Mouse (Mus musculus) hindbrain, embryonic 16.5 days (tissue): ENCODE results near the gene Rnf166. TPM values are rescaled to one million over a fixed set of nuclear protein-coding genes. Genes with fewer than 3 reads are reported as not detected.

Source experiments
- ATAC-seq: fragments of 200-750 bp; cut with Nextera tagmentation; 2 replicates; pipeline ENCODE4 v1.8.0; 2017; ENCODE audit warnings: moderate TSS enrichment, moderate library complexity
- H3K27ac ChIP-seq: fragments of 300-500 bp; sonication (generic); 2 replicates; pipeline ENCODE4 v1.5.1; 2014; ENCODE audit warnings: low read depth, mild to moderate bottlenecking, control low read depth, low read length, moderate library complexity
- H3K27me3 ChIP-seq: fragments of 300-500 bp; sonication (generic); replicated peaks from 2 replicates; pipeline ENCODE4 v1.6.1; 2014; ENCODE audit warnings: low read length; ENCODE audit not compliant: control insufficient read depth, insufficient read depth
- H3K36me3 ChIP-seq: fragments of 300-500 bp; sonication (generic); 2 replicates; pipeline ENCODE4 v1.6.1; 2014; ENCODE audit warnings: mild to moderate bottlenecking, low read length, moderate library complexity, mixed read lengths; ENCODE audit not compliant: control insufficient read depth, insufficient read depth
- H3K4me1 ChIP-seq: fragments of 300-500 bp; sonication (generic); 2 replicates; pipeline ENCODE4 v1.6.1; 2014; ENCODE audit warnings: low read depth, low read length; ENCODE audit not compliant: control insufficient read depth, insufficient read depth
- H3K4me2 ChIP-seq: fragments of 300-500 bp; sonication (generic); 2 replicates; pipeline ENCODE4 v1.6.1; 2014; ENCODE audit warnings: mild to moderate bottlenecking, low read length, control low read depth, moderate library complexity
- H3K4me3 ChIP-seq: fragments of 300-500 bp; sonication (generic); 2 replicates; pipeline ENCODE4 v1.5.1; 2014; ENCODE audit warnings: mild to moderate bottlenecking, low read length, control low read depth, moderate library complexity
- H3K9ac ChIP-seq: fragments of 300-500 bp; sonication (generic); 2 replicates; pipeline ENCODE4 v1.6.1; 2014; ENCODE audit warnings: low read depth, mild to moderate bottlenecking, control low read depth, low read length, moderate library complexity
- H3K9me3 ChIP-seq: fragments of 300-500 bp; sonication (generic); 2 replicates; pipeline ENCODE4 v1.6.1; 2014; ENCODE audit warnings: mild to moderate bottlenecking, low read length, moderate library complexity; ENCODE audit not compliant: control insufficient read depth
- whole genome bisulfite sequencing: fragments of 180-500 bp; shearing (Covaris S2); extraction: QIAGEN DNeasy Blood & Tissue Kit; methylation state at CpG from one replicate; pipeline ENCODE4 v1.1.7; 2014; 5-methylcytosine and 5-hydroxymethylcytosine counted together
- polyA plus RNA-seq: library from polyadenylated mRNA; unstranded; fragments of >200 nt; fragmentation: Nextera tagmentation; extraction: Ambion mirVana; gene quantifications from 2 replicates; pipeline ENCODE4 v1.2.1, GENCODE M21; 2015

Rnf166 gene
- polyA plus RNA-seq, 1 experiment from 2014 or later = 30.9 TPM

DNA sequence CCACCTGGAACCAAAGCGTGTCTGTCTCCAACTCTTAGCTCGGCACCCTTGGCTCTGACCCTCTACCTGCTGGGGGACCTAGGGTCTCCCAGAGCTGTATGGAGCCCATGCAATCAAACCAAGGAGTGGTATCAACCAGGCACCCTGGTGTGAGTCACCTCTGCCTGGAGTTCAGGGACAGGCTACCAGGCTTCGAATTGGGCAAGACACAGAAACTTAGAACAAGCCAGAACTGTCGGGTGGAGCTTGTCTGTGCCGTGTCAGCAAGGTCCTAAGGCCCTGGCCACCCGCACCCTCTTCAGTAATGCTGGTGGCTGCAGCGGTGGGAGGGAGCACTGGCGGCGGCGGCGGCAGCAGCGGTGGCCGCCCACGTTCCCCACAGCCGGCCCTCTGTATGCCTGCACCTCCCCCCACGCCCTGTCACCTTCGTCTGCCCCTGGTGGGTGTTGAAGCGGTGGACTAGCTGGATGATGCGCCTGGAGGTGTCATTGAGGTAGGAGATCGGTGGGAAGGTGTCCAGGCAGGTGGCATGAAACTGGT, 39.2 kb downstream of the Rnf166 start:
- H3K27me3 ChIP-seq = peaks cover 6% of the 10 kb centered on the region

DNA sequence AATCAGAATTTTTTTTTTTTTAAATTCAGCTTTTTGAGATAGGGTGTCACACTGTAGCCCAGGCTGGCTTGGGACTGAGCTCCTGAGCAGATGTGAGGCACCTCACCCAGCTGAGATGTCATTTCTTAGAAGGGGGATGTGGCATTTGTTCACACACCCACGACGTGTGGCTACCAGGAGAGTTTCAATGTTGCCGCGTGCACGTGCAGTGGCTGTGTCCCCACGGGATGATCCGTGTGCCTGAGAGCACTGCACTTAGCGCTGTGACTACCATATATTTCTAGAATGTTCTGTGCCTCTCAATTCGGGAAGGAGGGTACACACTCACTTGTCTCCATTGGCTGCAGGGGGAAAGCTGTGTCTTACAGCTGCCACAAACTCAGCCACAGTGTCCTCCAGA, 39.7 kb downstream of the Rnf166 start:
- no peak overlapping the region for H3K4me3 ChIP-seq
- peaks cover 6% of the 10 kb centered on the region for H3K27me3 ChIP-seq
- H3K9me3 ChIP-seq = peaks cover 3% of the 10 kb centered on the region; the same call in 1 of the 2 replicates
- ATAC-seq = no peak
- no peak overlapping the region for H3K4me2 ChIP-seq
- 96% methylated on average over 9 of the region's 9 CpGs for WGBS
- no peak overlapping the region for H3K27ac ChIP-seq
- no peak overlapping the region for H3K9ac ChIP-seq
- H3K4me1 ChIP-seq = peaks cover 7% of the 10 kb centered on the region
- H3K36me3 ChIP-seq = peaks cover 40% of the 10 kb centered on the region

More for the DNA sequence above, 39.2 kb downstream of the Rnf166 start:
- WGBS = 89% methylated on average over 17 of the region's 20 CpGs
- H3K4me1 ChIP-seq = peaks cover 11% of the 10 kb centered on the region
- no peak overlapping the region for H3K4me2 ChIP-seq
- H3K9ac ChIP-seq = no peak overlapping the region
- peaks cover 3% of the 10 kb centered on the region; the same call in 1 of the 2 replicates for H3K9me3 ChIP-seq
- H3K4me3 ChIP-seq = no peak overlapping the region
- no peak for ATAC-seq
- no peak overlapping the region for H3K27ac ChIP-seq
- H3K36me3 ChIP-seq = peaks cover 40% of the 10 kb centered on the region

DNA sequence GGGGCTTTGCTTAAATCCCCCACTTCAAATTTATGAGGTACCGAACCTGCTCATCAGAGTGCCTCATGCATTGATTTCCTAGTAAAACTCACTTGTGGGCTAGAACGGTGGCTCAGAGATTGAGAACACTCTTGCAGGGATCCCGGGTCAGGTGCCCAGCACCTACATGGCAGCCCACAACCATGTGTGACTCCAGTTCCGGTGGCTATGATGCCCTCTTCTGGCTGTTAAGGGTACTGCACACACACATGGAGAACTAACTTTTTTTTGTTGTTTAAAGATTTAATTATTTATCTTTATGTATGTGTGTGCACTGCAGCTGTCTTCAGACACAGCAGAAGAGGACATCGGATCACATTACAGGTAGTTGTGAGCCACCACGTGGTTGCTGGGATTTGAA, 40.5 kb downstream of the Rnf166 start:
- 91% methylated on average over 6 of the region's 6 CpGs for whole genome bisulfite sequencing
- H3K27me3 ChIP-seq = peaks cover 6% of the 10 kb centered on the region
- no peak overlapping the region for H3K4me2 ChIP-seq
- peaks cover 3% of the 10 kb centered on the region; the same call in 1 of the 2 replicates for H3K9me3 ChIP-seq
- no peak overlapping the region for H3K4me3 ChIP-seq
- H3K9ac ChIP-seq = no peak overlapping the region
- no peak overlapping the region for H3K27ac ChIP-seq
- peaks cover 40% of the 10 kb centered on the region for H3K36me3 ChIP-seq
- no peak for ATAC-seq
- peaks cover 7% of the 10 kb centered on the region; the same call in 1 of the 2 replicates for H3K4me1 ChIP-seq

DNA sequence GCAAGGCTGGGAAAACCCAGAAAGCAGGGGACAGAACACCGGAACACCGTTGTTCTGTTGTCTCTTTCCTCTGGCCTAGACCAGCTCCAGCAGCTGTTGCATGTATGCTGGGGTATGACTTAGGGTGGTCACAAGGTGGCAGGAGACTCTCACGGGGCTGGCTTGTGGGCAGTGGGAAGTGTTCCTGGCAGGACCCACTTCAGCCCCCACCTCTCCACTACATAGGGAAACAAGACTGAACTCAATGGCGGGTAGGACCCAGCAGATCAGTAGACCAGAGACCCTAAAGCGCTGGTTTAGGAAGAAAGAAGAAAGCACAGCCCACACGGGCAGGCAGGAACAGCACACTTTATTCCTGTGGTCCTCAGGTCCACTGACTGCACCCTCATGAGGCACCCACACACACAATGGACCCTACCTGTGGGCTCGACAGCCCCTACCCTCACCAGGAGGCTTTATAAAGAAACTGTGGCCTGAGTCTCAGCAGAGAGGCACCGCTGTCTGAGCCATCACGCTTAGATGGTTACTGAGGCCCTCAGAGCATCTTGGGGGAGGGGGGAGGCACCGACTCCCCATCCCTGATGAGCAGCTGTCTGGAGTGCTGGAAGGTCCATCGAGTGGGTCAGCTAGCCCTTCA, 42.5 kb downstream of the Rnf166 start:
- WGBS = 67% methylated on average over 11 of the region's 11 CpGs
- Histone ChIP-seq H3K9ac (no peak overlapping the region), H3K9me3 (peaks cover 3% of the 10 kb centered on the region; the same call in 1 of the 2 replicates), H3K27me3 (peaks cover 6% of the 10 kb centered on the region), H3K36me3 (peaks cover 38% of the 10 kb centered on the region), H3K4me1 (peaks cover 7% of the 10 kb centered on the region; the same call in 1 of the 2 replicates), H3K27ac (no peak overlapping the region), H3K4me3 (no peak overlapping the region), H3K4me2 (no peak overlapping the region; the same call in 1 of the 2 replicates)
- peak; percentile 7; the same call in 1 of the 2 replicates for ATAC-seq

DNA sequence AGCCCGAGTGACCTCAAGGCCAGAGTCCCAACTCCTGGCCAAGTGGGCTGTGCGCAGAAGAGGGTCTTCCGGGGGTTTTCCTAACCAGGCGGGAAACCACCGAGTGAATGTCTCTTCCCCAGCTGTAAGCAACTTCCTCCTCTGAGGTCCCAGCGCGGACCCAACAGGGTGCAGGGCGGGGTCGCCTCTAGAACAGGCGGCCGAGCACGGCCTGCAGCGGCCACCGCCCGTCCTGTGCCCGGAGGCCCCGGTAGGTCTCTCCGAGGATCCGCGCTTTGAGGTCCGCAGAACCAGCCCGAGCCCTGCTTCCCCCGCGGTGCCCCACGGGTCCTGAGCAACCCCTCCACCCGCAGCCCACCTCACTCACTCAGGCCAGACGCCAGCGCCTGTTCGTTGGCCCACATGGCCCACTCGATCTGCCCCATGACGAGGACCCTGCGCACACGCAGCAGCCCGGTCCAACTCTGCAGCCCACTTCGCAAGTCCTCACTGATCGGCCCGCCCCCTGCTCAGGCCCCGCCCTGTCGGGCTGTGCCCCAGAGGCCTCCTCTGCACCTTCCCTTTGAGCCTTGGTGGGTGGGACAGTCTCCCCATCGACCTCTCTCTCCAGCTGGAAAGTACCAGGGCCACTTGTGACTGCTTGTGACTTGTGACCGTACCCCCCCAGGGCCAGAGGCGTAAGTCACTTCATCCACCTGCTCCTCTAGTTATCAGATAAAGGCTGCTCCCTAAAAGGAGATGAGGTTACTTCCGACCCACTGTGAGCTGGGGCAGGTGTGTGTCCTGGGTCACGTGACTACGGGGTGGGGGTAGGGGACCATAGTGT, 43.2 kb downstream of the Rnf166 start, which contains the start of gene Cyba:
Gene Cyba (minus strand): TSS at position 488 of the 826 bp plus-strand sequence.
- H3K27me3 ChIP-seq = peaks cover 6% of the 10 kb centered on the region
- peak within 1 kb of the TSS; percentile 64 for H3K4me2 ChIP-seq
- H3K9me3 ChIP-seq = peaks cover 3% of the 10 kb centered on the region; the same call in 1 of the 2 replicates
- 0 out of 2 replicates have a peak, but pooled peaks have one; percentile 55 for ATAC-seq
- peak within 1 kb of the TSS; percentile 38 for H3K4me3 ChIP-seq
- H3K4me1 ChIP-seq = peaks cover 7% of the 10 kb centered on the region; the same call in 1 of the 2 replicates
- peak within 1 kb of the TSS; percentile 65 for H3K9ac ChIP-seq
- no peak within 1 kb of the TSS for H3K27ac ChIP-seq
- H3K36me3 ChIP-seq = peaks cover 31% of the 10 kb centered on the region
- WGBS = 6% methylated on average over 43 of the region's 45 CpGs

DNA sequence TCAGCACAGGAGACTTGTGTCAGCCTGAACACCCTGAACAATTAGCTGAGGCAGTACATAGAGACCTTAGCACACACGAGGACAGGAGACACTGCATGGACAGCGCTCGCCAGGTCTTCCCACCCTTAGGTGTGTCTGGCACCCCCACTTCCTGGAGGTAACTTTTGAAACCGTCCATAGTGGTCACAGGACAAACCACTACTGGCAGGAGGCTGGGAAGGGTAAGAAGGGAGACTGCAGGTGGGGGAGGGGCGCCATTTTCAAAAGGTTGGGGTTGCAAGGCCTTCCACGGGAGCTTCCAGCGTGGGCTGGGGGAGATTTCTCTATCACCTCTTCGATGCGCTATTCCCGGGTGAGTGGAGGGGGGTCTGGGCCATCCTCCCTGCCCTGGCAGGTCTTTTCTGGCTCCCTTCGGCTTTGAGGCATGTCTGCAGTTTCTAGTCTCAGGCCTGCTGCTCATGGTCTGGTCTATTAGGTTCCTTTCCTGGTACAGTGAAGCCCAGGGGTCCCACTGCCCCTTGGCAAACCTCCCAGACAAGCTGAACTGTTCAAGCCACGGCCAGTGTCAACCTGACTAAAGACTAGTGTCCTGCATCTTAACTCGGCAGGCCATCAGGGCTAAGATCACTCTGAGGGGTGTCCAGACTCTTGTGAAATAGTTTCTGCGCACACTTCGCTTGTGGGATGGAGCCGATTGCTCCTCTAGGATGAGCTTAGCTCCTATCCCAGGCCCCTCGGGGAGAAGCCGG, 44.0 kb downstream of the Rnf166 start:
- Histone ChIP-seq H3K9me3 (peaks cover 3% of the 10 kb centered on the region; the same call in 1 of the 2 replicates), H3K9ac (peak overlapping the region; percentile 65; the same call in 1 of the 2 replicates), H3K27ac (no peak overlapping the region), H3K4me2 (peak overlapping the region; percentile 64), H3K4me3 (peak overlapping the region; percentile 38), H3K4me1 (peaks cover 7% of the 10 kb centered on the region; the same call in 1 of the 2 replicates), H3K36me3 (peaks cover 30% of the 10 kb centered on the region), H3K27me3 (peaks cover 6% of the 10 kb centered on the region)
- 41% methylated on average over 18 of the region's 18 CpGs for WGBS
- ATAC-seq = no peak

DNA sequence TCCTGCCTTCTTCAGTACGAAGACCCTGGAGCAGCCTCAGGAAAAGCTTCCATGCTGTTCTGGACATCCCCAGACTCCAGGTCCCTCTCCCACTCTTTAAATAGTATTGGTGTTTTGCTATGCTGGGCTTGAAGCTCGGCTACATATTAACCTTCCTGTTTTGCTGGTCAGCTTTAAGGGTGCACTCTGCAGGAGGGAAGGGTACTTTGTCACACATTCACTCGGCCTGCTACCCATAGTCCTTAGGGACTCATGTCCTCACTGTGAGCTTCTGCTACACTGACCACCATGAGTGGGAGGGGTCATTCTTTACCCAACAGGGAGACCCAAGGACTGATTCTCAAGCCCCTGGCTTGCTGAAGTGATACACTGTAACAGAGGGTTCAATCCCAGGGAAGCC, 45.2 kb downstream of the Rnf166 start:
- Histone ChIP-seq H3K36me3 (peaks cover 21% of the 10 kb centered on the region), H3K9me3 (peaks cover 3% of the 10 kb centered on the region; the same call in 1 of the 2 replicates), H3K4me1 (peaks cover 7% of the 10 kb centered on the region; the same call in 1 of the 2 replicates), H3K27ac (no peak overlapping the region), H3K4me2 (no peak overlapping the region), H3K4me3 (no peak overlapping the region), H3K27me3 (peaks cover 6% of the 10 kb centered on the region), H3K9ac (no peak overlapping the region)
- 86% methylated on average over 3 of the region's 3 CpGs for WGBS
- ATAC-seq = no peak

DNA sequence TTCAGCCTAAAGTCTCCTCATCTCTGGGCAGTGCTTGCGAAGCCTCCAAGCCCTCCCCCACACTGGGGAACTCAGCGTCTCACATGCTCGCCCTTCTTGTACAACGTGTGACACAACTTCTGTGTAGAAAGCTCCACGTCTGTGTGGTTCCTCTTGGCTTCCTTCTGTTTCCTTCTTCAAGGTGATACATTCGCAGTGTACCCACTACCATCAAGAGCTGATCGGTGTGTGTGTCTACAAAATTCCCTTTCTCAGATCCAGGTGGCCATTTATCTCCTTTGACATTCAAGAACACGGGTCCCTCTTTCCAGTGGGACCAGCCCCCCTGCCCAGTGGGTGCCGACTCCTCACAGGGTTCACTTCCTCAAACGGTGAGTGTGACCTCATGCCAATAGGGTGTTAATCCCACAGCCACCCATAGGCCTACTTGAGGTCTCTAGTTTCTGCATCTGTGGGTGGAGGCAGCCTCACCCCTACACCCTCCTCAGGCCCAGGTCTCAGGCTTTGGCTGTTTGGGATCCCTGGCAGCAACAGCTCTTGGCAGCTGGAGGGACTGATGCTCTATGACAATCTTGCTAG, 45.7 kb downstream of the Rnf166 start:
- H3K4me2 ChIP-seq = no peak overlapping the region
- no peaks in the 10 kb centered on the region for H3K9me3 ChIP-seq
- H3K36me3 ChIP-seq = peaks cover 17% of the 10 kb centered on the region
- no peak for ATAC-seq
- H3K4me1 ChIP-seq = peaks cover 7% of the 10 kb centered on the region; the same call in 1 of the 2 replicates
- no peak overlapping the region for H3K27ac ChIP-seq
- no peak overlapping the region for H3K4me3 ChIP-seq
- peaks cover 6% of the 10 kb centered on the region for H3K27me3 ChIP-seq
- H3K9ac ChIP-seq = no peak overlapping the region
- 86% methylated on average over 10 of the region's 10 CpGs for WGBS
